ENCODE assay signal across 15 mouse cellular contexts in genomic region chr14:79314245-79315010, GRCm38 (mm10). TPM values are rescaled to one million over a fixed set of nuclear protein-coding genes. Genes with fewer than 3 reads are reported as not detected.
A peak's percentile ranks its signal among the peaks of the same experiment; 100 is the strongest.
DNase-seq lines count a peak whose midpoint lies in the region; ATAC-seq and TF ChIP-seq lines count a peak whose summit lies in the region.
"Had no signal": no experiment of that assay in that cellular context is flagged by ENCODE, and none has a peak within 500 bp of the region (broad histone marks: within the 10 kb centered on the region; RNA-seq: fewer than 3 reads in every experiment).

No protein-coding gene starts in this region.

- no peaks in the 10 kb centered on the region for H3K9me3 ChIP-seq in heart, embryonic 13.5 days
- no peaks in the 10 kb centered on the region for H3K9me3 ChIP-seq in neural tube, embryonic 15.5 days (replicated peaks)
- no peaks in the 10 kb centered on the region for H3K9me3 ChIP-seq in forebrain, postnatal 0 days (ENCODE audit: low read length)
- H3K9me3 ChIP-seq: kidney, embryonic 15.5 days had no signal

- H3K4me1 ChIP-seq in heart, embryonic 13.5 days: peaks cover 3% of the 10 kb centered on the region; the same call in 1 of the 2 replicates
- H3K4me1 ChIP-seq in neural tube, embryonic 15.5 days: no peaks in the 10 kb centered on the region
- H3K4me1 ChIP-seq in forebrain, postnatal 0 days (ENCODE audit: insufficient read depth): no peaks in the 10 kb centered on the region

- WGBS in heart, embryonic 13.5 days: 76% methylated on average over 12 of the region's 12 CpGs
- 83% methylated on average over 12 of the region's 12 CpGs for WGBS in neural tube, embryonic 15.5 days
- 54% methylated on average over 12 of the region's 12 CpGs for WGBS in forebrain, postnatal 0 days

- H3K4me2 ChIP-seq in heart, embryonic 13.5 days: no peak overlapping the region
- no peak overlapping the region for H3K4me2 ChIP-seq in neural tube, embryonic 15.5 days
- no peak overlapping the region for H3K4me2 ChIP-seq in forebrain, postnatal 0 days (ENCODE audit: low read depth)
- H3K4me2 ChIP-seq: kidney, embryonic 15.5 days had no signal

- H3K27ac ChIP-seq in heart, embryonic 13.5 days (replicated peaks): 0 out of 2 replicates have a peak overlapping the region, but pooled peaks have one; percentile 5
- 0 out of 2 replicates have a peak overlapping the region, but pooled peaks have one; percentile 24 for H3K27ac ChIP-seq in neural tube, embryonic 15.5 days (replicated peaks)
- H3K27ac ChIP-seq in forebrain, postnatal 0 days (ENCODE audit: low read depth, low read length): peak overlapping the region; percentile 67
- H3K27ac ChIP-seq in gastrocnemius, adult 2 months: no peak overlapping the region
- H3K27ac ChIP-seq: kidney, embryonic 15.5 days; liver, embryonic 14.5 days had no signal

- 0 out of 2 replicates have a peak, but pooled peaks cover 9% of the 10 kb centered on the region for H3K27me3 ChIP-seq in heart, embryonic 13.5 days (replicated peaks)
- no peaks in the 10 kb centered on the region for H3K27me3 ChIP-seq in neural tube, embryonic 15.5 days (replicated peaks)
- H3K27me3 ChIP-seq in forebrain, postnatal 0 days (ENCODE audit: insufficient read depth, low read length): no peaks in the 10 kb centered on the region
- H3K27me3 ChIP-seq: kidney, embryonic 15.5 days had no signal

- DNase-seq in heart, postnatal 4 days: no peak
- no peak for DNase-seq in neural tube, embryonic 10.5 days (ENCODE audit: extremely low spot score, low spot score)
- no peak for DNase-seq in forebrain, postnatal 0 days
- no peak for DNase-seq in gastrocnemius, adult 2 months
- no peak for DNase-seq in kidney, adult 11 months
- DNase-seq: adrenal gland, adult 8-10 months; B cell, adult 2 months; cerebellum, postnatal 36 days; spleen, adult 18-20 months had no signal

- no peak overlapping the region for H3K9ac ChIP-seq in heart, embryonic 13.5 days
- no peak overlapping the region for H3K9ac ChIP-seq in neural tube, embryonic 15.5 days (replicated peaks)
- H3K9ac ChIP-seq in forebrain, postnatal 0 days: no peak overlapping the region
- H3K9ac ChIP-seq: kidney, embryonic 15.5 days had no signal

- H3K4me3 ChIP-seq in heart, embryonic 13.5 days: no peak overlapping the region
- H3K4me3 ChIP-seq in neural tube, embryonic 15.5 days (replicated peaks): no peak overlapping the region
- H3K4me3 ChIP-seq in forebrain, postnatal 0 days (ENCODE audit: low read depth, low read length): no peak overlapping the region
- H3K4me3 ChIP-seq in gastrocnemius, adult 2 months: no peak overlapping the region
- H3K4me3 ChIP-seq: kidney, embryonic 15.5 days; myocyte had no signal

- intact Hi-C loops in gastrocnemius, adult 2 months (cut with DNase I): no loop called here

- no peak for TF ChIP-seq CTCF in forebrain, postnatal 0 days (IDR thresholded peaks at IDR 0.05; ENCODE audit: low read depth)
- no peak for TF ChIP-seq CTCF in gastrocnemius, adult 2 months (IDR thresholded peaks at IDR 0.05)

- no peak for ATAC-seq in heart, embryonic 13.5 days (ENCODE audit: extremely low read depth, insufficient number of reproducible peaks, low FRiP score, low TSS enrichment)
- no peak for ATAC-seq in neural tube, embryonic 15.5 days (ENCODE audit: low FRiP score)
- ATAC-seq in forebrain, postnatal 0 days: no peak
- ATAC-seq in granulocyte monocyte progenitor cell, adult 5-6 weeks (replicated peaks; ENCODE audit: poor library complexity, severe bottlenecking): no peak

- no peaks in the 10 kb centered on the region for H3K36me3 ChIP-seq in heart, embryonic 13.5 days
- no peaks in the 10 kb centered on the region for H3K36me3 ChIP-seq in neural tube, embryonic 15.5 days
- no peaks in the 10 kb centered on the region for H3K36me3 ChIP-seq in forebrain, postnatal 0 days (ENCODE audit: insufficient read depth)
- H3K36me3 ChIP-seq: kidney, embryonic 15.5 days had no signal

RNA-seq across cellular contexts. Expression of gene Rgcc, which starts 13.0 kb away (rescaled TPM):
- 12.6 and 22.5 TPM in 2 replicates for polyA plus RNA-seq in heart, embryonic 13.5 days (2015; fragmentation: Nextera tagmentation; extraction: Ambion mirVana)
- total RNA-seq in heart, postnatal 4 days (2021): 10 to 100 TPM; 26.6 to 29.1 TPM
- 36.1 and 89.6 TPM in 2 replicates for polyA plus RNA-seq in neural tube, embryonic 15.5 days (2015; fragmentation: Nextera tagmentation; extraction: Ambion mirVana)
- total RNA-seq in forebrain, postnatal 0 days (2014; rRNA removed): 33.3 and 55.5 TPM in 2 replicates
- 31.2 and 33.9 TPM in 2 replicates for polyA plus RNA-seq in forebrain, postnatal 0 days (2015; fragmentation: Nextera tagmentation; extraction: Ambion mirVana)
- 10 to 100 TPM; 46.9 to 78.3 TPM for total RNA-seq in gastrocnemius, adult 2 months (2021)
- 84.3 and 97.4 TPM in 2 replicates for total RNA-seq in granulocyte monocyte progenitor cell, adult 5-6 weeks (2014; fragmentation: Nextera tagmentation)
- 241 and 247 TPM in 2 replicates for total RNA-seq in granulocyte monocyte progenitor cell, adult 5-6 weeks (2017)
